Mouse (Mus musculus): Measurements from ENCODE around the gene C530008M17Rik. TPM values are rescaled to one million over a fixed set of nuclear protein-coding genes. Genes with fewer than 3 reads are reported as not detected.

Gene C530008M17Rik
- total and polyA plus RNA-seq, 3 experiments: 3.2 to 10.6 TPM; not detected in 1

DNA sequence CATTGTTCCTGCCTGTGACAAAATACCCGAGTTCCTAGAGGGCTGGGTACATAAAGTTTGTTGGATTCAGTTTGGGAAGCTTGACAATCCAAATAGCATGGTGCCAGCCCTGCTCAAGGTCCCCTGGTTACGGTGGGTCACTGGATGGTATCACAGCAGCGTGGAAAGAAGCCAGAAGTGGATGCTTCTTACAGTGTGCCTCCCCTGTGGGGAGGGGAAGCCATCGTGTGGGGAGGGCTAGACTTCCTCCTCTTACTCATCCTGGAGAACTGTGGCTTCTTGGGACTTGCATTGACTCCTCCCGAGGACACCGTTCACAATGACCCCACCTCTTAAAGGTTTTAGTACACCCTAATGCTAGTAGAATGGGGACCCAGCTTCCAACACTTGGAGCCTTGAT is 183.5 kb downstream of the C530008M17Rik start:
- Histone ChIP-seq H3K9me3 (replicated peaks; ENCODE audit: insufficient read depth, low read length) (no peaks in the 10 kb centered on the region), H3K4me1 (ENCODE audit: control insufficient read depth in 1 of 2, insufficient read depth in 2 of 2, low read length in 2 of 2) (peaks cover 0 to 4% of the 10 kb centered on the region in 2 experiments; a peak in 1 of 4 replicates), H3K27me3 (ENCODE audit: control insufficient read depth in 1 of 2, insufficient read depth in 2 of 2, low read length in 2 of 2) (no peaks in the 10 kb centered on the region), H3K27ac (ENCODE audit: control insufficient read depth, low read depth, low read length) (no peak overlapping the region), H3K9ac (ENCODE audit: control insufficient read depth, low read depth, low read length, poor library complexity, severe bottlenecking) (no peak overlapping the region), H3K79me2 (ENCODE audit: control insufficient read depth, insufficient read depth, low read length, poor library complexity) (no peaks in the 10 kb centered on the region), H3K4me3 (ENCODE audit: control insufficient read depth in 1 of 2, insufficient read depth in 1 of 2, low read depth in 2 of 2, low read length in 2 of 2) (no peak overlapping the region), H3K36me3 (ENCODE audit: control insufficient read depth in 1 of 2, insufficient read depth in 2 of 2, low read length in 2 of 2) (no peaks in the 10 kb centered on the region; a peak in 1 of 4 replicates)
- no peak for DNase-seq (ENCODE audit: low read depth, low spot score)
- TF ChIP-seq MEF2A (IDR thresholded peaks at IDR 0.05; ENCODE audit: extremely low read depth, insufficient replicate concordance, low read depth, low read length, poor library complexity, severe bottlenecking) (no peak), POLR2AphosphoS2 (IDR thresholded peaks at IDR 0.05; ENCODE audit: low read length) (no peak), GATA1 (IDR thresholded peaks at IDR 0.05; ENCODE audit: low read depth, low read length) (no peak), EP300 (IDR thresholded peaks at IDR 0.05; ENCODE audit: low read depth in 1 of 2, low read length in 2 of 2) (no peak), CHD2 (IDR thresholded peaks at IDR 0.05; ENCODE audit: low read length) (no peak), BHLHE40 (IDR thresholded peaks at IDR 0.05; ENCODE audit: borderline replicate concordance, low read depth, low read length) (no peak), MYB (IDR thresholded peaks at IDR 0.05; ENCODE audit: low read depth, low read length) (no peak), MYC (IDR thresholded peaks at IDR 0.05; ENCODE audit: low read depth, low read length) (no peak), NELFE (IDR thresholded peaks at IDR 0.05; ENCODE audit: low read depth, low read length) (no peak)

DNA sequence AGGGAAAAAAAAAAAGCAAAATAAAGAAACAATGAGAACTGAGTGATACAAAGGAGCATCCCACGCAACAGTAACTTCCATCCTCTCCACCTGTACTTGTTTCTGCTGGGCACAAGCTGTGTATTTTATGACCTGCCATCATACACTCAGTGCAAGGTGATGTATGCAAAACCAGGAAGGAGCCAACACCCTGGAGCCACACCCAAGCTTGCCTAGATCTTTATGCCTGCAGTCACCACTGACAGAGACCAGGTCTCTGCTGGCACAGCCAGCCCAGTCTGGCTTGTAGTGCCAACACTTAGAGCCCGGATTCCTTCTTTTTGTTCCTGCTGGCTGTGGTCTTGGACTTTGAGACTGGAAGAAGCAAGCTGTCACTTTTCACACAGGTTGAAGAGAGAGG is 185.5 kb downstream of the C530008M17Rik start:
- Histone ChIP-seq H3K4me3 (ENCODE audit: control insufficient read depth in 1 of 2, insufficient read depth in 1 of 2, low read depth in 2 of 2, low read length in 2 of 2) (no peak overlapping the region), H3K36me3 (ENCODE audit: control insufficient read depth in 1 of 2, insufficient read depth in 2 of 2, low read length in 2 of 2) (no peaks in the 10 kb centered on the region), H3K27ac (ENCODE audit: control insufficient read depth, low read depth, low read length) (no peak overlapping the region), H3K27me3 (ENCODE audit: control insufficient read depth in 1 of 2, insufficient read depth in 2 of 2, low read length in 2 of 2) (no peaks in the 10 kb centered on the region), H3K9me3 (replicated peaks; ENCODE audit: insufficient read depth, low read length) (no peaks in the 10 kb centered on the region), H3K4me1 (ENCODE audit: control insufficient read depth in 1 of 2, insufficient read depth in 2 of 2, low read length in 2 of 2) (no peaks in the 10 kb centered on the region; a peak in 1 of 4 replicates), H3K9ac (ENCODE audit: control insufficient read depth, low read depth, low read length, poor library complexity, severe bottlenecking) (no peak overlapping the region), H3K79me2 (ENCODE audit: control insufficient read depth, insufficient read depth, low read length, poor library complexity) (no peaks in the 10 kb centered on the region)
- DNase-seq (ENCODE audit: low read depth, low spot score): no peak
- no peak for TF ChIP-seq MXI1 (IDR thresholded peaks at IDR 0.05; ENCODE audit: low read depth, low read length)
- TF ChIP-seq RAD21 (IDR thresholded peaks at IDR 0.05; ENCODE audit: low read depth, low read length): no peak

DNA sequence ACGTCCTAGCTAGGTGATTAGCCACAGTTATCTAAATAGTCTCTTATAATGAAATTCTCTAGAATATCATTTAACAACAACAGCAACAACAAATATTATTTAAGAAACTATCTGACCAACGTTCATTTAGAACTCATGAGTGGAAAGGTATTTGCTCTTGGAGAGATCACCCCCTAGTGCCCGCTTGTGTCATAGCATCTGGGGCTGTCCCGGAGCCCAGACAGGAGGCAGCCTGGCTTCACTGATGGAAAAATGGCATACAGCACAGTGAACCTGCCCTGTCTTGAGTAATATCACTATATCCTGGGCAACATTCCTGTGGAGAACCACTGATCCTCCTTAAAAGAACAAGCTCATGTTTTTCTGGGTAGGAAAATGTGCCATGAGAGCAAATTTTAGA is 187.1 kb downstream of the C530008M17Rik start:
- Histone ChIP-seq H3K9me3 (replicated peaks; ENCODE audit: insufficient read depth, low read length) (no peaks in the 10 kb centered on the region), H3K4me1 (ENCODE audit: control insufficient read depth in 1 of 2, insufficient read depth in 2 of 2, low read length in 2 of 2) (no peaks in the 10 kb centered on the region; a peak in 1 of 4 replicates), H3K4me3 (ENCODE audit: control insufficient read depth in 1 of 2, insufficient read depth in 1 of 2, low read depth in 2 of 2, low read length in 2 of 2) (no peak overlapping the region), H3K36me3 (ENCODE audit: control insufficient read depth in 1 of 2, insufficient read depth in 2 of 2, low read length in 2 of 2) (no peaks in the 10 kb centered on the region), H3K27me3 (ENCODE audit: control insufficient read depth in 1 of 2, insufficient read depth in 2 of 2, low read length in 2 of 2) (no peaks in the 10 kb centered on the region), H3K9ac (ENCODE audit: control insufficient read depth, low read depth, low read length, poor library complexity, severe bottlenecking) (no peak overlapping the region), H3K27ac (ENCODE audit: control insufficient read depth, low read depth, low read length) (no peak overlapping the region), H3K79me2 (ENCODE audit: control insufficient read depth, insufficient read depth, low read length, poor library complexity) (no peaks in the 10 kb centered on the region)
- peak; percentile 81 for DNase-seq (ENCODE audit: low read depth, low spot score)
- TF ChIP-seq SMC3 (IDR thresholded peaks at IDR 0.05; ENCODE audit: low read depth, low read length): peak; percentile 99
- TF ChIP-seq ZKSCAN1 (IDR thresholded peaks at IDR 0.05; ENCODE audit: low read depth, low read length): no peak
- TF ChIP-seq RAD21 (IDR thresholded peaks at IDR 0.05; ENCODE audit: low read depth, low read length): no peak; the same call in none of the 2 replicates
- TF ChIP-seq MAZ (IDR thresholded peaks at IDR 0.05; ENCODE audit: low read depth, low read length): 0 out of 2 replicates have a peak, but pooled peaks have one; percentile 34
- peak; percentile 98 for TF ChIP-seq ZC3H11A (IDR thresholded peaks at IDR 0.05; ENCODE audit: low read depth, low read length)
- peak; percentile 31; the same call in 1 of the 2 replicates for TF ChIP-seq SIN3A (IDR thresholded peaks at IDR 0.05; ENCODE audit: low read length)
- peak in 2 of 3 experiments; percentile 86 to 91 for TF ChIP-seq CTCF (IDR thresholded peaks at IDR 0.05 in 2 of 3, conservative IDR thresholded peaks at IDR 0.05 in 1 of 3; ENCODE audit: control insufficient read depth in 1 of 3, insufficient read depth in 1 of 3, low read depth in 2 of 3, low read length in 3 of 3, poor library complexity in 1 of 3, severe bottlenecking in 1 of 3)
